9 mouse cellular contexts compared by ENCODE assay signal in the genomic region with DNA sequence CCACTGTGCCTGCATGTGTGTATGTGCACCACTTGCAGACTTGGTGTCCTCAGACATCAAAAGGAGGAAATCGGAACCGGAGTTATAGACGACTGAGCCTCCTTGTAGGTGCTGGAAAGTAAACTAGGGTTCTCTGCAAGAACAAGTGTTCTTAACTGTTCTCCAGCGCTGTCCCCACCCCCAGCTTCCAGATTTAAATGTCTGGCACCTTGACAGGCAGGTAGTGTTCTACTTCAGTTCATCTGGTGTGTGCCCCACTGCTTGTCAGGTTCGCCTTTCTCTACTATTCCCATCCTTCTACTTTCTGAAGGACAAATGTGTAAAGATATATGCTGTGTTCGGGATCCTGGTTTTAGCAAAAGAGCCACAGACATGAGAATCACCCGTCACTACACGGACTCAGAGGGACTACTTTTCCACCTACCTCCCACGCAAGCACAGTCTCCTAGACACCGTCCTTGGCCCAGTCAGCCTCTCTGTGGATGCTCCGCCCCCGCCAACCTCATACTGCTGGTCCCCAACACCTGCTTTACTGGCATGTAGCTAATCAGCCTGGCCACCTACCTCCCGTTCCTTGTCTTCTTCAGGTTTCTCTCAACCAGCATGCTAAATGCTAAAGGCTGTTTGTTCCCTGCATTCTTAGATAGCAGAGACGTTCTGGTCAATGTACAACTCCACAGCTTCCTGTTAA. TPM values are rescaled to one million over a fixed set of nuclear protein-coding genes. Genes with fewer than 3 reads are reported as not detected.
DNase-seq lines count a peak whose midpoint lies in the region; ATAC-seq lines count a peak whose summit lies in the region.
"Had no signal": no experiment of that assay in that cellular context is flagged by ENCODE, and none has a peak within 500 bp of the region (broad histone marks: within the 10 kb centered on the region; RNA-seq: fewer than 3 reads in every experiment).

No protein-coding gene starts in this region.

- 75% methylated on average over 14 of the region's 14 CpGs for WGBS in intestine, embryonic 16.5 days
- WGBS in intestine, embryonic 15.5 days = 78% methylated on average over 14 of the region's 14 CpGs
- WGBS in midbrain, embryonic 16.5 days = 91% methylated on average over 14 of the region's 14 CpGs

- peak; percentile 68 for DNase-seq in cerebellum, adult 11 months
- DNase-seq in kidney, postnatal 14 days = peak; percentile 34
- peak; percentile 70 for DNase-seq in lung, postnatal 36 days
- no peak for DNase-seq in T-cell, adult 2 months (ENCODE audit: low spot score)
- no peak for DNase-seq in Muller cell, postnatal 12 days (ENCODE audit: inconsistent ontology term)
- DNase-seq: liver, embryonic 13.5 days had no signal

- no peaks in the 10 kb centered on the region for H3K36me3 ChIP-seq in intestine, embryonic 16.5 days (ENCODE audit: control insufficient read depth, insufficient read depth, low read length)
- no peaks in the 10 kb centered on the region for H3K36me3 ChIP-seq in intestine, embryonic 15.5 days
- H3K36me3 ChIP-seq in midbrain, embryonic 16.5 days (ENCODE audit: control insufficient read depth, insufficient read depth, low read length) = peaks cover 3% of the 10 kb centered on the region; the same call in 1 of the 2 replicates
- H3K36me3 ChIP-seq: liver, embryonic 13.5 days had no signal

- no peak overlapping the region for H3K9ac ChIP-seq in intestine, embryonic 16.5 days (ENCODE audit: low read depth, low read length)
- H3K9ac ChIP-seq in intestine, embryonic 15.5 days = no peak overlapping the region
- no peak overlapping the region for H3K9ac ChIP-seq in midbrain, embryonic 16.5 days (ENCODE audit: low read depth, low read length)
- H3K9ac ChIP-seq: liver, embryonic 13.5 days had no signal

- peaks cover 28% of the 10 kb centered on the region for H3K4me1 ChIP-seq in intestine, embryonic 16.5 days (ENCODE audit: control insufficient read depth, insufficient read depth, low read length)
- H3K4me1 ChIP-seq in intestine, embryonic 15.5 days (replicated peaks) = peaks cover 23% of the 10 kb centered on the region
- peaks cover 19% of the 10 kb centered on the region for H3K4me1 ChIP-seq in midbrain, embryonic 16.5 days (ENCODE audit: control insufficient read depth, insufficient read depth, low read length)

- no peaks in the 10 kb centered on the region for H3K9me3 ChIP-seq in intestine, embryonic 16.5 days (ENCODE audit: control insufficient read depth, low read length)
- H3K9me3 ChIP-seq in intestine, embryonic 15.5 days = no peaks in the 10 kb centered on the region
- no peaks in the 10 kb centered on the region for H3K9me3 ChIP-seq in midbrain, embryonic 16.5 days (replicated peaks; ENCODE audit: control insufficient read depth, low read length, poor library complexity, severe bottlenecking)
- H3K9me3 ChIP-seq: liver, embryonic 13.5 days had no signal

- ATAC-seq in intestine, embryonic 16.5 days = no peak
- no peak for ATAC-seq in intestine, embryonic 15.5 days
- ATAC-seq in midbrain, embryonic 16.5 days = no peak

- peak overlapping the region; percentile 11 for H3K27ac ChIP-seq in intestine, embryonic 16.5 days (ENCODE audit: low read length)
- no peak overlapping the region for H3K27ac ChIP-seq in intestine, embryonic 15.5 days
- H3K27ac ChIP-seq in midbrain, embryonic 16.5 days (ENCODE audit: low read length) = no peak overlapping the region

- no peak overlapping the region; the same call in 1 of the 2 replicates for H3K4me2 ChIP-seq in intestine, embryonic 16.5 days (ENCODE audit: low read depth, low read length)
- no peak overlapping the region for H3K4me2 ChIP-seq in intestine, embryonic 15.5 days (replicated peaks)
- H3K4me2 ChIP-seq in midbrain, embryonic 16.5 days (ENCODE audit: low read length) = no peak overlapping the region
- H3K4me2 ChIP-seq: liver, embryonic 13.5 days had no signal

- no peak overlapping the region for H3K4me3 ChIP-seq in intestine, embryonic 16.5 days (ENCODE audit: low read length)
- H3K4me3 ChIP-seq in intestine, embryonic 15.5 days (replicated peaks) = no peak overlapping the region
- H3K4me3 ChIP-seq in midbrain, embryonic 16.5 days (ENCODE audit: low read depth, low read length) = no peak overlapping the region
- H3K4me3 ChIP-seq: liver, embryonic 13.5 days had no signal

- H3K27me3 ChIP-seq in intestine, embryonic 16.5 days (replicated peaks; ENCODE audit: control insufficient read depth, insufficient read depth, low read length) = no peaks in the 10 kb centered on the region
- H3K27me3 ChIP-seq in intestine, embryonic 15.5 days (replicated peaks) = no peaks in the 10 kb centered on the region
- no peaks in the 10 kb centered on the region for H3K27me3 ChIP-seq in midbrain, embryonic 16.5 days (ENCODE audit: control insufficient read depth, insufficient read depth, low read depth, low read length)
- H3K27me3 ChIP-seq: liver, embryonic 13.5 days had no signal

RNA-seq across cellular contexts. Expression of gene Rab40c, which starts 6.2 kb away (rescaled TPM):
- 23.2 and 24.3 TPM in 2 replicates for polyA plus RNA-seq in intestine, embryonic 16.5 days (2015; fragmentation: Nextera tagmentation; extraction: Ambion mirVana)
- 21.4 and 24.9 TPM in 2 replicates for polyA plus RNA-seq in intestine, embryonic 15.5 days (2015; fragmentation: Nextera tagmentation; extraction: Ambion mirVana)
- 50.9 and 52.2 TPM in 2 replicates for polyA plus RNA-seq in midbrain, embryonic 16.5 days (2015; fragmentation: Nextera tagmentation; extraction: Ambion mirVana)

RNA-seq across cellular contexts. Expression of gene Pigq, which starts 31.4 kb away (rescaled TPM):
- polyA plus RNA-seq in intestine, embryonic 16.5 days (2015; fragmentation: Nextera tagmentation; extraction: Ambion mirVana) = 57.8 and 59.7 TPM in 2 replicates
- polyA plus RNA-seq in intestine, embryonic 15.5 days (2015; fragmentation: Nextera tagmentation; extraction: Ambion mirVana) = 52.1 and 56.4 TPM in 2 replicates
- 71.3 and 85.3 TPM in 2 replicates for polyA plus RNA-seq in midbrain, embryonic 16.5 days (2015; fragmentation: Nextera tagmentation; extraction: Ambion mirVana)

RNA-seq across cellular contexts. Expression of gene Nhlrc4, which starts 31.4 kb away (rescaled TPM):
- polyA plus RNA-seq in intestine, embryonic 16.5 days (2015; fragmentation: Nextera tagmentation; extraction: Ambion mirVana) = 0.73 TPM in 1 of 2 replicates, not detected in the other
- polyA plus RNA-seq in intestine, embryonic 15.5 days (2015; fragmentation: Nextera tagmentation; extraction: Ambion mirVana) = 0.10 and 0.46 TPM in 2 replicates
- 0.16 and 0.78 TPM in 2 replicates for polyA plus RNA-seq in midbrain, embryonic 16.5 days (2015; fragmentation: Nextera tagmentation; extraction: Ambion mirVana)

RNA-seq across cellular contexts. Expression of gene Wfikkn1, which starts 32.7 kb away (rescaled TPM):
- polyA plus RNA-seq in intestine, embryonic 16.5 days (2015; fragmentation: Nextera tagmentation; extraction: Ambion mirVana) = 0.16 and 0.55 TPM in 2 replicates
- polyA plus RNA-seq in intestine, embryonic 15.5 days (2015; fragmentation: Nextera tagmentation; extraction: Ambion mirVana) = 0.29 and 0.36 TPM in 2 replicates
- 0.45 and 0.52 TPM in 2 replicates for polyA plus RNA-seq in midbrain, embryonic 16.5 days (2015; fragmentation: Nextera tagmentation; extraction: Ambion mirVana)

RNA-seq across cellular contexts. Expression of gene Mettl26, which starts 38.5 kb away (rescaled TPM):
- polyA plus RNA-seq in intestine, embryonic 16.5 days (2015; fragmentation: Nextera tagmentation; extraction: Ambion mirVana) = 61.0 and 66.9 TPM in 2 replicates
- polyA plus RNA-seq in intestine, embryonic 15.5 days (2015; fragmentation: Nextera tagmentation; extraction: Ambion mirVana) = 53.5 and 67.8 TPM in 2 replicates
- 62.2 and 63.5 TPM in 2 replicates for polyA plus RNA-seq in midbrain, embryonic 16.5 days (2015; fragmentation: Nextera tagmentation; extraction: Ambion mirVana)

Comparison
In these comparisons a context has a peak if more than half of its experiments do, and no peak if none do; other contexts are left out.
1. DNase-seq: peak in cerebellum, adult 11 months (single experiment), kidney, postnatal 14 days (single experiment) and lung, postnatal 36 days (single experiment); none in T-cell, adult 2 months (single experiment) and Muller cell, postnatal 12 days (single experiment).